Mouse (Mus musculus) ES-E14 (cell line): ENCODE data around the gene Pkp3.

Source experiments
- CHD2 ChIP-seq: IDR thresholded peaks from 2 replicates; pipeline ENCODE4 v1.6.1; 2014; ENCODE audit warnings: mild to moderate bottlenecking, low read depth, low read length, inconsistent platforms
- HCFC1 ChIP-seq: IDR thresholded peaks from 2 replicates; pipeline ENCODE4 v1.6.1; 2012; ENCODE audit warnings: low read length, inconsistent platforms, borderline replicate concordance; ENCODE audit not compliant: insufficient read depth
- ZC3H11A ChIP-seq: IDR thresholded peaks from 2 replicates; pipeline ENCODE4 v1.6.1; 2012; ENCODE audit warnings: low read depth, mild to moderate bottlenecking, inconsistent platforms, low read length, borderline replicate concordance
- ZNF384 ChIP-seq: IDR thresholded peaks from 2 replicates; pipeline ENCODE4 v1.6.1; 2012; ENCODE audit warnings: low read depth, low read length, inconsistent platforms

DNA sequence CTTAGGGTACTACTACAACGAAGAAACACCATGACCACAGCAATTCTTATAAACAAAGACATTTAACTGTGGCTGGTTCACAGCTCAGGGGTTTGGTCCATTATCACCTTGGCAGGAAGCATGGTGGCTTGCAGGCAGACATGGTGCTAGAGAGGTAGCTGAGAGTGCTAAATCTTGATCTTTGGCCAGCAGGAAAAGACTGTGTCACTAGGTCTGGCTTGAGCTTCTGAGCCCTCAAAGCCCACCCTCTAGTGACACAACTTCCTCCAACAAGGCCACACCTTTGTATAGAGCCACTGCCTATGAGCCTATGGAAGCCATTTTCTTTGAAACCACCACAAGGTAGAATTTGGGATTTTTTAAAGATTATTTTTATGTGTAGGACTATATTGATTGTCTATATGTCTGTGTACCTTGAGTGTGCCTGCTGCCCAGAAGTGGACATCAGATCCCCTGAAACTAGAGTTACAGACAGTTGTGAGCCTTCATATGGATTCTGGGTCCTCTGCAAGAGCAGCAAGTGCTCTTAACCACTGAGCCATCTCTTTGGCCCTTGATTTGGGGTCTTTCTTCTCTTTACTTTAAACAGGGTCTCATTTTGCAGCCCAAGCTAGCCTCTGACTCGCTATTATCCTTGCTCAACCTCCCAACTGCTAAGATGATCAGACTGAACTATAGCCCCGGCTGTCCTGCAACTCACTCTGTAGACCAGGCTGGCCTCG, 38.5 kb upstream of the Pkp3 start:
- TF ChIP-seq ZC3H11A (no peak), HCFC1 (no peak), CHD2 (no peak), ZNF384 (no peak)
